Mouse (Mus musculus) heart, postnatal 4 days (tissue): ENCODE measurements at regions not wholly inside any gene's neighbourhood (a gene's known extent, or its start where the extent isn't known, plus 50 kb on each side); places are given as distances from the start of the nearest gene placed in this dataset.

ENCODE experiments used
- DNase-seq: peaks from one replicate; pipeline ENCODE4 v3.0.0; 2021

DNA sequence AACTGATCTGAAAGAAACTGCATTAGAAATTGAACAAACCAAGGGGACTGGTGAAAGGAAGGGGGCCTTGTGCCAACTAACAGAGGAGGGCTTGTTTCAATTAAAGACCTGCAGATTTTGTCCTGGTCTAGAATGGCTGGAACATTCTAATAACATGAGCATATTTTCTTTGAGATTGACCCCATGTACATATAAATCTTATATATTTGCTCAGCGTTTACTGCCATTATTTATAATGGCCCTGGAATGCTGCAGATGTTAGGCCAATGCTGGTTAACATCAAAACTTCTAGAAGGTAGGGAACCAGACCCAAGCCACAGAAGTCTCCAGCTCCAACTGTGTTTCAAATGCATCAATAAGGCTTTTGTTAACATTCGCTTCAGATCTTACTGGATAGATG, 326.4 kb downstream of the Tns1 start:
- DNase-seq, result no peak

DNA sequence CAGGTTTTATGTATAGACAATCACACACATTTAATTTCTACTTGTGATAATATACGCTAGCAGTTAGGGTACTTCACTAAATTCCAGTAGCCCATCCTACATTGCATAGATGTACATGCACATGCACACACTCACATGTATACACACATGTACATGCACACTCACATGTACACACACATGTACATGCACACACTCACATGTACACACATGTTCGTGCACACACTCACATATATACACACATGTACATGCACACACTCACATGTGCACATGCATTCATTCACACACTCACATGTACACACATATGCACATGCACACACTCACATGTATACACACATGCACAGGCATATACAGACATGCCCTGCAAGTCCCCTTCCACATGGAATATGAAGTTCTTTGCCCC, 326.8 kb downstream of the Tns1 start:
- no peak for DNase-seq

DNA sequence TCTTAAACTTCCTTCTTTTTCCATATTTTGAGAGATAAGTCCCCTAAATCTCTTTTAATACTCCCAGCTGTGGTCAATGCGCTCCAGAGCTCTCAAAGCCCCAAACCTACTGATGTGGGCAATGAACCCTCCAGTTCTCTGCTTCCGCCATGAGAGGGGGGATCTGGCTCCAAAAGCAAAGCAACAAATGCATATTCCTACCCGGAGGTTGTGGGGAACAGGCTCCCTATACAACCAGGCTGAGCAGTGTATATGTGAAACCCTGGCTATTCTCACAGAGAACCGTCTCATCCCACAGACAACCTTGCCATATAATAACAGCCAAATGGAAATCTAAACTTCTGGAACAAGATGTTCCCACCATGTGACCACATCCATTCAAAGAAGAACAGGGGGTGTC, 330.4 kb downstream of the Tns1 start:
- no peak for DNase-seq

DNA sequence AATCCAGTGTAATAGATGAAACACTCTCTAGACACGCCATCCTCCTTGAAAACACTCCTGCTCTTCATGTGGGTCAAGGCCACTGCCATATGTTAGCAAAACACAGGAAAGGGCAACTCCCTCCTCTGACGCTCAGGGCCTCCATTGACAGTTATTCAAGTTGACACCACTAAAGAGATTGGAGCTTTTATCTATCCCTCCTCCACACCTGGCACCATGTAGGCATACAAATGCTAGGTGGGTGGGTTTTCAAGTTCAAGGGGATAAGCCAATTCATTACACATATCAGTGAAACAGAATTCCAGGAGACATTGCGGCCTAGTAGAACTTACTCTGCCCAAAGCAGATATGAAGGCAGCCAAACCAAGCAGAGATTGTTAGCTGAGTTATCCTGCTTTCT, 331.0 kb downstream of the Tns1 start:
- DNase-seq, result no peak

DNA sequence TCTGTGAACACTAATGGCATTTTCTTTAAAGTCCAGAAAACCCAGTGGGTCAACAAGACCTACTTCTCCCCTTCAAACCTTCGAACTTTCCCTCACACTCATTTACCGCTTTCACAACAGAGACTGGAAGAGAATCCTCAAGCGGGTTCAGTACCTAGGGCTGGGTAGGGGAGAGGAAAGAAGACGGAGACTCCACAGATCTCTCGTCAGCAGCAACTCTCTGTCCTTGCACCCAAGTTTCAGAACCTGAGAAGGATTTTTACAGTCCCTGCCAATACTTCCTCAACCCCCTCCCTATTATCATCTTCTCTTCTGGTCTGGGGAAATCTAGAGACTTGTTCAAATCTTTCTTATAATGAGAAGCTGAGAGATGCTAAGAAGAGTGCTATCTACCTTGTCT, 331.9 kb downstream of the Tns1 start:
- no peak for DNase-seq

DNA sequence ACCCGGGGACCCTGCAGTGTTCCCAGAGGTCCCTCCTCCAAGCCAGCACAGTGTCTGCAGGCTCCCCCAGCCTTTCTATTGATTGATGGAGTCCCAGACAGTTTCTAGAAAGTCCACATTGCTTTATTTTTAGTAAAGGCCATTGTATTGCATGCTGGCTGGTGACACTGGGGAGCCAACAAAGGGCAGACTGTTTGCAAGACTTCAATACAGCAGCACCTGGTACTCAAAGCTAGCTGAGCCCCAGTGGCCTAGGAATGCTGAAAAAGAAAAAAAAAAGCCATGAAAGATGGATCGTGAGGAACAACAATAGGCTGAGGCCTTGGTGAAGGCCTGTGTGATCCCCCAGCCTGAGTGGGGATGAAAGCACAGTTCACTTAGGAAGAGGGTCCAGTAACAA, 336.6 kb downstream of the Tns1 start:
- no peak for DNase-seq

DNA sequence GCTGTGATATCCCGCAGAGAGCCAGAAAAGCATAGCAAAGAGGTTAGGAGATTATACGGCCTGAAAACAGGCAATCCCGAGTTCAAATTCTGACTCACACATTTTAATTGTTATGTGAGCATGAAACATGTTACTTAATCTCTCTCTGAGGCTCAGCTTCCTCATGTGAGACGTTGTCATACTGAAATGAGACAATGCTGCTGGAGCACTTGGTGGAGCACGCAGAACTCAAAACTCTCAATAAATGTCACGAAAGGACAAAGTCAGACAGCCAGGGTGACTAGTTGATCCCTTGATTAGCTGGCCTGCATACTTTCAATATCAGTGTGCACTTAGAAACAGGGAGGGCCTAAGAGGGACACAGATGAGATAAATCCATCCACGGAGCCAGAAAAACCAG, 337.0 kb downstream of the Tns1 start:
- no peak for DNase-seq

DNA sequence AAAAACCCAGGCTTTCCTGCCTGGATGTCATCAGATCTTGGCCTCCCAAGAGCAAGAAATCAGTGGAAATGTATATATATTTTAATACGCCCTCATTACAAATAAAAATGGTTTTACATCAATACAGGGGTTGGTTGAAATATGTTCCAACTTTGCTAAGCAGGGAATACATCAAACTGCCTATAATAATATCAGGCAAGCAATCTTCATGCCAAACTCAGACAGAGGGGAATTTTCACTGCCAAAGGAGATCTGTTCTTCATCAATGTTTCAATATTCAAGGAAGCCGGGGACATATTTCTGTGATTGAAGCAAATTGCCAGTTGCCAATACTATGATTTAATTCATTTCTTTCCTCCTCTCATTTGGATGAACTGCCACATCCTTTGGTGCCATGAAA, 340.9 kb downstream of the Tns1 start:
- no peak for DNase-seq

DNA sequence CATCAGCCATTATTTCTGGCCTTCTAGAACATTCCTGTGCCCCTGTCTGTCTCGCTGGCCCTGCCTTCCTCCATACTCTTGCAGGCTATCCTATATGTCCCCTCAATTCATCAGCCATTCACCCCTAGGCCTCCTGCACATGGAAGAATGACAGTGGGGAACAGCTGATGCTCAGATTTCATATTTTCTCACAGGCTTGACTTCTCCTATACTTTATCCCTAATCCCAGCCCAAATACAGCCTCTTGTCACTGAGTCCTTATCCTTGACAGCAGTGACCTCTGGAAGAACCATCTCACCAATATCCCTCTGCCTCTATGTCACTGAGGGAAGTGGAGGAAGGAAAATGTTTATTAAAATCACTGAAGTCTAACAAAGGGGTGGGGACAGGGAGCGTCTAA, 341.4 kb downstream of the Tns1 start:
- DNase-seq, result no peak

DNA sequence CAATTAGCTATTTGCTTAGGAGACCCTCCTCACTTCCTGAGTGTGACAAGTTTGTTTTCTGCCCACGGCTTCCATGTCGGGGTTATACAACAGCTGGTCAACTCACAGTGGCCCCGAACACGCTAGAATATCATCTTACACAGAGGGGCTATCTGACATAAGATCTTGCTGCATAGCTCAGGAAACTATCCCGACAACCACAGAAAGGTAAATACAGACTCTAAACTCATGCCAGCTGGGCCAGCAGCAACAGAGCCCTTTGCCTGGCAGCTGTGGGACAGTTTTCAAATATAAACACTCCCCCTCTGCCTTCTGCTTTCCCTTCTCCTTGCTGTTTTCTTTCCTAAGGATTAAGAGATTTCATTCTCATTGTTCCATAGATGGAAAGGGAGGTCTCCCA, 352.5 kb downstream of the Tns1 start:
- DNase-seq, result no peak

DNA sequence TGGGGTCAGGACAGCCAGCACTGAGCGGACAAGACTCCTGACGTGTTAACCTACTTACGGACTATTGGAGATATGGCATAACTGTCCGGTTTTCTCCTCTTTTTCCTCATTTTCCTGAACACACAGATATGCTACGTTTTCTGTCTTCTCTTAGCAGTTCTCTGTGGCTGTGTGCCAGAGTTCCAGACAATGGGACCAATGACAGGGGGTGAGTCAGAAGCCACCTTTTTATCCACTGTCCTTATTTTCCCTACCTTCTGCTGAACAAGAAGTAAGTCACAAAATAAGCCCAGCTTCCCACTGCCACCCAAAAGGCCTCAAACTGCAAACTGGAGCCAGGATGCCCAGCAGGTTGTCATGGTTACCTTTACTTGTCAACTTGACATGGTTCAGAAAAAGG, 353.6 kb downstream of the Tns1 start:
- DNase-seq, result no peak

DNA sequence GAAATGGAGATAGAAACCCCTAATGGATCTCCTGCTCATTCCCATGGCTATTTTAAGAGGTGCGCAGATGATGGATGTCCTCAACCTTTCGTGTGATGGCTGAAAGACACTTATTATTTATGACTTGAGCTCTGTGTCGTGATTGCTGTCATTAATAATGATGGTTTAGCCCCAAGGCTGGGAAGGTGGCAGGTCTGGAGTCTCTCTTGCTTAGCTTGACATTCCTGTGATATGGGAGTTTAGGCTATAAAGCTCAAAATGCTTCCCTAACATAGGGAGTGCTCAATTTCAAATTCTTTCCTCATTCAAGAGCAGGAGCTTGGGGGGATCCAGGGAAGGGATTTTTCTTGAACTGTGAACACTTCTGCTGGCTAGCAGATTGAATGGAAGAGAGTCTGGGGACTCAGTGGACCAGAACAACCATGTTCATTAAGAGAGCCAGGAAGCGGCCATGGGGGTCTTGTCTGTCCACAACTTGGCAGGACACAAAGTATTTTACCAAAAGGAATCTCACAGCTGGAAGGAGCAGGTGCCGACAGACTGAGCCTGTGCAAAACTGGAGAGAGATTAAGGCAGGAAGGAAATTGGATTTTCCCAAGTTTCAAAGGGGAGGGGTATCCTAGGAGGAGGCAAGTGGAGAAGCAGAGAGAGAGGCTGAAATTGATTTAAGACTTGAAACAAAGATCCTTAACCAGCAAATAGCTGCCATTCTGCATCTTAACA, 359.5 kb downstream of the Tns1 start:
- no peak for DNase-seq

DNA sequence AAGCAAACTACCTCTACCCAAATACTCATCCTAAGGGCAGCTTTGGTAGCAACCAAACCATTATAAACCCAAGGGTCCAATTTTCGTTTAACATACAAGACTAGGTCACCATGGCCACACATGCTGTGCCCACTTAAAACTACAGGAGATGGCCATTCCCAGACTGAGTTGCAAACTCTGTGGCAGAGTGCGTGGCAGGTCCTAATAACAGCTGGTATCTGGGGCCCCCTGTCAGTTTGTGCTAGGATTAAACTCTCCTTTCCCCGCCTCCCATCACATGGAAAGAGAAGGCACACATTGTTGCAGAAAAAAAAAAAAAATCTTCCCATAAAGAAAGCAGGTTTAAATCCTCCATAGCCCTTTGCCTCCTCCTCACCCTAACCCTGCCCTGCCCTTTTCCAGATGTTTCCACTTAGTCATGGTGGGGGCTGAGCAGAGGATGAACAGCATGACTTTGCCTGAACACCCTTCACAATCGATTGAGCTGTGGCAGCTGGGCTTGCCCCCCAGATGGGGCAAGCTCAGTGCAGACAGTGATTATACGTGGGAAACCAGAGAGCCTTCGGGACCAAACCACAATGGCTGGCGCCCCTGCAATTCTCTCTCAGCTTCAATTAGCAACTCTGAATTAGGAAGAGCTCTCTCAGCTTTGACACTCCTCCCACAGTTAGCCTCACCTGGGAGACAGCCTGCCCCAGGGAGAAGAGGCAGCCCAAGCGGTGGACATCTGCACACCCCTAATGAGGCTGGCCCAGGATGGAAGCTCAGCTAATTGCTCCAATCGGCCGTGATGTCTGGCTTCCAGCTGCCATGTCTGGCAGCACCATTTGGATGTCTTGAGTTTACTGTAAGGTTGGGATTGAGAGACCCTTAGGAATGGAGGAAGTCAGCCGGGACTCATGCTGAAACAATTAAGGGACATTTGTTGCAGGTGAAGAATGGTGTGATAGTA, 365.9 kb downstream of the Tns1 start:
- no peak for DNase-seq

DNA sequence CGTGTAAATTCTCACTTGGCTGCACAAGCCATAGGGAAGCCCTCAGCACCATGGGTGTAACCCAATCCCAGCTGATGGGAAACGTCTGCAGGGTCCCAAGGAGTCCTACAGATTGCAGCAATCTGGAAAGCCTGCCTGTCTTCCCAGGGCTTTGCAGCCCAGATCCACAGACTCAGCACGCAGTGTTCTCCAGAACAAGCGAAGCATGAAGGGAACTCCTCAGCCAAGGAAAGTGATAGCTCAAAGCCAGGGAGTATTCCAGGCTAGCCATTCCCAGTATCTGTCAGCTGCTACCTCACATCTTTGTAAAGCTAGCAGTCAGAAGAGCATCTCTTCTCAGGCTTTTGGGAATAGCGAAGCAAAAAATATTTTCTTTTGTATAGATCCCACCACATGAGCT, 368.5 kb downstream of the Tns1 start:
- DNase-seq, result no peak

DNA sequence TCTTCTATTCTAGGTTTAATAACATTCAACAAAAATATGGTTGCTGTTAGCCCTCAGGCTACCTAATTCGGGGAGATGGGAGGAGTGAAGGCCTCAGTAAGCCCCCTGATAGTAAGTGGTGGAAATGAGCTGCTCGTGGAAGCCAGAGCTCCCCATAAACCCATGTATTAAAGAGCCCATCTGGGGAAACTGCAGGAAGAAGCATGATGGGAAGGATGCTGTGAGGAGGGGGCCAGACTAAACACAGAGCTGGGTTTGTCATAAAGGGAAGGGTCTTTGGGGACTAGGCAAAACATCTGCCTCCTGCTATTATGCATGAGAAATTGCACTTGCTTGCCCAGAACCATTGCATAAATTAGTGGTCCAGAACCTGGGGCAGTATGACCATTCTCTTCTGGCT, 369.3 kb downstream of the Tns1 start:
- DNase-seq, result no peak

DNA sequence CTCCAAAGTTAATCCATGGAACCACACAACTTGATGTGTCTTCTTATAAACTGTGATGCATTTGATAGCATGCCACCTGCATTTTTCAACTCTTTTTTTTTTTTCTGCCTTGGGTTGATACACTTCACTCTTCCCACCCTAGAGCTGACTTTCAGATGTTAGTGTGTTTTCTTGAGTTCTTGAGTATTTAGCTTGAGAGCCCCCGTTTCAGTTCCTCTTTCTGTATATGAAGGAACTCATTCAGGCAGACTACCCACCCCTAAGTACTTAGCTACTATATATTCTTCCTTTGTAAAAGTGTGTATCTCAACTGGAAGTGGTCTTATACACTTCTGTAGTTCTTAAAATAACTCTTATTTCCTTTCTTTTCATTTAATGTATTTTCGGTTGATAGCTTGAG, 371.1 kb downstream of the Tns1 start:
- no peak for DNase-seq

DNA sequence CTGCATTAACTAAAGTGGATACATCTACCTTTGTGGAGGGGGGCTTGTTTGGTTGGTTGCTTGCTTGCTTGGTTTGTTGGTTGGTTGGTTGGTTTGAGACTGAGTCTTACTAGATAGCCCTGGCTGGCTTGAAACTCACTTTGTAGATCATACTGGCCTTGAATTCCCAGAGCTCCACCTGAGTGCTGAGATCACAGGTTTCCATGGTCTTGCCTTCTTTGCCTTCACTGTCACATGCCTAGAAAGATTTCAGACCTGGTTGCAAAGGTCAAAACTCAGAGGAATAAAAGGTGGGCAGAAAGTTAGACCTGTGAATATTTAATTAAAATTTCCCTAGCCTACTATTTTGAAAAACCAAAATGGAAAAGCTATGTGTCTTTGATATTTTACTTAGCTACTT, 375.5 kb downstream of the Tns1 start:
- DNase-seq, result no peak

DNA sequence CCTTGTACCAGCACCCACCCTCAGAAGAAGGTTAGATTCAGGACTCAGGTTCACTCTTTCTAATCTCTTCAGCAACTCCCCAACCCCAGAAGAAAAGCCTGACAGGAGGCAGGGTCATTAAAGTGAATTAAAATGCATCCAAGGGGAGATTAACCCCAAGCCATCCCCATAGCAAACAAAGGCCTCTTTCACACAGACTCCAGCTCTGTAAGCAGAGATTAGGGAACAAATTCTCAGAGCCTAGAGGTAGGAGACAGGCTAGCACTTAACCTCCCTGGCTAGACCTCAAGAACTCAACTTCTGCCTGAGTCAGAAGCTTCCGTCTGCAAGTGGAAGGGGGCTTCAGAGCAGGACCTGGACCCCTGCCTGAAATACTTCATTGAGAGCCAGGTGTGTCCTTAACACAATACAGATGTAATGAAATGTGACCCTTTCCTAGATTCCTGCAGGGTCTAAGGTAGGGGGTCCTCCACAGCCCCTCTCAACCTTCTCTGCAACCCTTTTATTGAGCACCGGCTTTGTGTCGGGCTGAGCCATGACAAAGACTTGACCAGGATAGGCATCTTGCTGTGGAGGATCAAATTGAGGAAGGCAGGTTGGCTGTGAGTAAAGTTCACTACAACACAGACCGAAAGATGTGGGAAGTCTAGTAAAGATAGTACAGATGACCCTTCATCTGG, 379.6 kb downstream of the Tns1 start:
- DNase-seq, result no peak

DNA sequence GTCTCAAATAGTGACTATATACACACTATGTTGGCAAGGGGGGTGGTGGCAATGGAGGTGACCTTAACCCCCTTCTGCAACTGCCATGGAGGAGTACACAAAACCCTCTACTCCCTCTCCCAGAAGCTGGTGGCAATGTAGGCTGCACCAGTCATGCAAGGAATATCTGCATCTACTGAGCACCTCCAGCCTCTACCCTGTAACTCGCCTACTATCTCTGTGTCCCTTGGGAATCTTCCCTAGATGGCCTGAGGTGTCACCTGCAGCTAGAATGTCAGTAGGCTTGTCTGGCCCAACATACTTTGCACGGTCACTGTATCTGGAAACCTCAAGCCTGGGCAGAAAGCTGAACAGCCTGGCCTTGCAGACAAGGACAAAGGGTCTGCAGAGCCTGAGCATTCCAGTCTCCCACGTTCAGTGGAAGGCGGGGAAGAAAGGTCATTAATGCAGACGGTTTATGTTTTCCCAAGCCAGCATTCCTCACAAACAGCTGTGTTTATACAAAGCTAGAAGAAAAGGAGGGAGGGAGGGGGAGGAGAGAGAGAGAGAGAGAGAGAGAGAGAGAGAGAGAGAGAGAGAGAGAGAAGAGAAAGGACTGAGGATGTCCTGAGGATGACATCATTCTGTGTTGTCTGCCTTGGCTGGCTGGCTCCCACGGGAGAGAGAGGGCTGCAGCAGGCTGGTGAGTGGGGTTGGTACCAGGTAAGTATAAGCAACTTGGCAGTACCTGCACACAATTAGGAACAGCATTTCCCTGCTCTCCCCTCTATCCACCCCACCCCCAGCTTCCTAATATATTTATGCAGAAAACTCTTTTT, 380.3 kb downstream of the Tns1 start:
- DNase-seq, result no peak

DNA sequence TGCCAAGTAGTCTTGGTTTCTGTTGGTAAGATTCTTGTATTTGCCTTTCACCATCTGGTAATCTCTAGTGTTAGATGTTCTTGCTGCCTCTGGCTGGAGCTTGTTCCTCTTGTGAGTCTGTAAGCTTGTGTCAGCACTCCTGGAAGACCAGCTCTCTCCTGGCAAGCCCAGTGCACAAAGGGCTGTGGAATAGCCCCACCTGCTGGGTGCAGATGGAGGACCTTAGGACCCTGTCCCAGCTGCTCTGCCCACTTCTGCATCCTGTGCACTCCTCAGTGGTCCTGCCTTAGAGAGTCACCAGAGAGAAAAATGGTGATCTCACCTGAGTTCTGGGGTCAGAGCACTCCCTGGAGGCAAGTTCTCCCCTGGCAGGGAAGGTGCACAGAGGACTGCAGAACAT, 387.2 kb downstream of the Tns1 start:
- DNase-seq, result peak; percentile 77

DNA sequence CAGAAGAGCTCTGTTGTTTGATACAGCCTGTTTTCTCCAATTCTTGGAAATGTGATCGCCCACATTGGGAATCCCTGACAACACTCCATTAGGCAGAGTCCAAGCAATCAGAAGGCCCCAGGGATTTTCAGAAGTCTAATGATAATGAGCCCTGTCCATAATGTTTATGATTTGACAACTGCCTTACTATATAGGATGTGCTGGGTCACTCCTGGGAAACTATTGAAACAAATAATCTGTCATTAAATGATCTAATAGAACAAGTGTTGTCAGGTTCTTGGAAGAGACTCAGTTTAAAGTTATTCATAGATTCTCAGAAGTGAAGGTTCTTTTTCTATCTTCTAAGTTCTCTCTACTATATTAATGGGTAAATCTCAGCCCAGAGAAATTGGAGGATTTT, 395.9 kb downstream of the Tns1 start:
- DNase-seq, result no peak

DNA sequence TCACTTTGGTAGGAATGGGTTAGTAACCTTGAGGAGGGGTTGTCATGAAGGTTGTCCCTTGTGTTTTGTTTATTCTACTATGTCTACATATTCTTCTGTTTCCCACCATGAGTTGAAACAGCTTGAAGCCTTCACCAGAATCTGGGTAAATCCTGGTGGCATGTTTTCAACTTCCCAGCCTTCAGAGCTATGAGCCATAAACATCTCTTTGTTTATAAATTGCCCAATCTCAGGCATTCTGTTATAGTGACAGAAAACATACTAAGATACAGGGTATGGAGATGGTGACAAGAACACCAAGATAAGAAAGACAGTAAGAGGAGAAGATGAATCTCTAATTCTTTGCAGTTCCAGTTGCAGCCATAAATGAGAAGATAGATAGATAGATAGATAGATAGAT, 396.5 kb downstream of the Tns1 start:
- DNase-seq, result no peak

DNA sequence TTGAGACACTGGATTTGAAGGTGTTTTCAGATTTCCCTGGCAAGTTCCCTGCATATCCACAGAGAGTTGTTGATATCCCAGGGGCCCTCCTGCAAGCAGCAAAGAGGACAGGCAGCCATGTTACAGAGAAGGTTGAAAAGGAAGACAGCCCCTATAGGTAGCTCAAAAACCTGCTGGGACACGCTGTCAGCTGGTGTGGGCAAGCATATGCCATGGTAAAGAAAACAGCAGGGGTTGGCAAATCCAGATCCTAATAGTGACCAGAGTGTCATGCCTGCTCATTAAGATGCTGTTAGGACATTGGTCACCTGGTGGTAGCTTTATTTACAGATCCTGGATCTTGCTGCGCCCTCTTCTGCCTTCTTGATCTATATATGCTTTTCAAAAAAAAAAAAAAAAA, 397.6 kb downstream of the Tns1 start:
- DNase-seq, result no peak
